Mouse (Mus musculus) kidney, embryonic 14.5 days (tissue): ENCODE measurements around the gene Yod1. TPM values are rescaled to one million over a fixed set of nuclear protein-coding genes. Genes with fewer than 3 reads are reported as not detected.

ENCODE experiments used
- ATAC-seq: fragments of 200-750 bp; cut with Nextera tagmentation; 2 replicates; pipeline ENCODE4 v1.8.0; 2017; ENCODE audit warnings: moderate number of reproducible peaks, mild to moderate bottlenecking, moderate TSS enrichment, moderate library complexity; ENCODE audit not compliant: low FRiP score, low TSS enrichment
- H3K27ac ChIP-seq: fragments of 300-500 bp; sonication (generic); 2 replicates; pipeline ENCODE4 v1.5.1; 2014; ENCODE audit warnings: low read depth, mild to moderate bottlenecking, low read length, moderate library complexity, mixed read lengths
- H3K27me3 ChIP-seq: fragments of 300-500 bp; sonication (generic); 2 replicates; pipeline ENCODE4 v1.6.1; 2014; ENCODE audit warnings: mild to moderate bottlenecking, low read length; ENCODE audit not compliant: control insufficient read depth, insufficient read depth
- H3K36me3 ChIP-seq: fragments of 300-500 bp; sonication (generic); 2 replicates; pipeline ENCODE4 v1.6.1; 2014; ENCODE audit warnings: low read length, mixed read lengths; ENCODE audit not compliant: control insufficient read depth, insufficient read depth
- H3K4me1 ChIP-seq: fragments of 300-500 bp; sonication (generic); 2 replicates; pipeline ENCODE4 v1.6.1; 2014; ENCODE audit warnings: low read length, mixed read lengths; ENCODE audit not compliant: control insufficient read depth, insufficient read depth
- H3K4me2 ChIP-seq: fragments of 300-500 bp; sonication (generic); replicated peaks from 2 replicates; pipeline ENCODE4 v1.6.1; 2014; ENCODE audit warnings: low read depth, mild to moderate bottlenecking, low read length
- H3K4me3 ChIP-seq: fragments of 300-500 bp; sonication (generic); 2 replicates; pipeline ENCODE4 v1.5.1; 2014; ENCODE audit warnings: mild to moderate bottlenecking, low read length
- H3K9ac ChIP-seq: fragments of 300-500 bp; sonication (generic); 2 replicates; pipeline ENCODE4 v1.6.1; 2014; ENCODE audit warnings: low read depth, mild to moderate bottlenecking, low read length, moderate library complexity
- H3K9me3 ChIP-seq: fragments of 300-500 bp; sonication (generic); 2 replicates; pipeline ENCODE4 v1.6.1; 2016; ENCODE audit warnings: low read length; ENCODE audit not compliant: control insufficient read depth
- whole genome bisulfite sequencing: fragments of 180-500 bp; shearing (Covaris S2); extraction: QIAGEN DNeasy Blood & Tissue Kit; methylation state at CpG from one replicate; pipeline ENCODE4 v1.1.7; 2014; 5-methylcytosine and 5-hydroxymethylcytosine counted together
- polyA plus RNA-seq: library from polyadenylated mRNA; unstranded; fragments of >200 nt; fragmentation: Nextera tagmentation; extraction: Ambion mirVana; gene quantifications from 2 replicates; pipeline ENCODE4 v1.2.1, GENCODE M21; 2014

The Yod1 gene
- polyA plus RNA-seq, 1 experiment from 2014 or later, result 11.6 TPM

- no peaks in the 10 kb centered on the region for H3K9me3 ChIP-seq
- 93% methylated on average over 22 of the region's 22 CpGs for WGBS
- H3K4me3 ChIP-seq, result no peak overlapping the region
- peaks cover 8% of the 10 kb centered on the region; the same call in 1 of the 2 replicates for H3K36me3 ChIP-seq
- H3K9ac ChIP-seq, result no peak overlapping the region
- no peaks in the 10 kb centered on the region for H3K4me1 ChIP-seq
- ATAC-seq, result no peak
- H3K27ac ChIP-seq, result no peak overlapping the region
- H3K4me2 ChIP-seq, result no peak overlapping the region
- H3K27me3 ChIP-seq, result no peaks in the 10 kb centered on the region
Observed at GRCm38 (mm10) chr1:130710283-130711080, 6.6 kb upstream of the Yod1 start.

- H3K27ac ChIP-seq, result no peak overlapping the region
- H3K36me3 ChIP-seq, result no peaks in the 10 kb centered on the region; the same call in 1 of the 2 replicates
- H3K4me2 ChIP-seq, result no peak overlapping the region
- H3K9ac ChIP-seq, result no peak overlapping the region
- H3K4me1 ChIP-seq, result peaks cover 4% of the 10 kb centered on the region; the same call in 1 of the 2 replicates
- no peak overlapping the region for H3K4me3 ChIP-seq
- ATAC-seq, result no peak
- H3K27me3 ChIP-seq, result no peaks in the 10 kb centered on the region
- no peaks in the 10 kb centered on the region for H3K9me3 ChIP-seq
- WGBS, result 81% methylated on average over 4 of the region's 4 CpGs
Observed at GRCm38 (mm10) chr1:130714046-130714445, 3.1 kb upstream of the Yod1 start.

GRCm38 (mm10) chr1:130715561-130716217 lies 1.4 kb upstream of the Yod1 start, which contains the start of gene Gm29427:
Gm29427 (minus strand) TSS chr1:130715799.
- WGBS, result 0% methylated on average over 36 of the region's 38 CpGs
- Histone ChIP-seq H3K27me3 (no peaks in the 10 kb centered on the region), H3K9me3 (no peaks in the 10 kb centered on the region), H3K27ac (peak within 1 kb of the TSS; percentile 48; the same call in 1 of the 2 replicates), H3K4me3 (peak within 1 kb of the TSS; percentile 54), H3K4me2 (peak within 1 kb of the TSS; percentile 96), H3K36me3 (peaks cover 5% of the 10 kb centered on the region; the same call in 1 of the 2 replicates), H3K4me1 (peaks cover 4% of the 10 kb centered on the region; the same call in 1 of the 2 replicates), H3K9ac (peak within 1 kb of the TSS; percentile 68)
- ATAC-seq, result peak; percentile 94

GRCm38 (mm10) chr1:130716218-130716512 lies 962 bp upstream of the Yod1 start:
- 0% methylated on average over 3 of the region's 3 CpGs for WGBS
- peak overlapping the region; percentile 54 for H3K4me3 ChIP-seq

GRCm38 (mm10) chr1:130716513-130717290 lies 425 bp upstream of the Yod1 start:
- Histone ChIP-seq H3K4me2 (peak overlapping the region; percentile 96), H3K4me1 (peaks cover 4% of the 10 kb centered on the region; the same call in 1 of the 2 replicates), H3K4me3 (peak overlapping the region; percentile 54), H3K27me3 (no peaks in the 10 kb centered on the region), H3K27ac (peak overlapping the region; percentile 48), H3K36me3 (peaks cover 5% of the 10 kb centered on the region; the same call in 1 of the 2 replicates), H3K9ac (peak overlapping the region; percentile 68), H3K9me3 (no peaks in the 10 kb centered on the region)
- ATAC-seq, result no peak; the same call in none of the 2 replicates
- WGBS, result under 1% methylated on average over 42 of the region's 42 CpGs

More at GRCm38 (mm10) chr1:130716218-130716512, 962 bp upstream of the Yod1 start:
- Histone ChIP-seq H3K9ac (peak overlapping the region; percentile 68), H3K27ac (peak overlapping the region; percentile 48; the same call in 1 of the 2 replicates), H3K36me3 (peaks cover 5% of the 10 kb centered on the region; the same call in 1 of the 2 replicates), H3K4me1 (peaks cover 4% of the 10 kb centered on the region; the same call in 1 of the 2 replicates), H3K4me2 (peak overlapping the region; percentile 96), H3K27me3 (no peaks in the 10 kb centered on the region), H3K9me3 (no peaks in the 10 kb centered on the region)
- ATAC-seq, result peak; percentile 8

GRCm38 (mm10) chr1:130724206-130724605 lies 7.1 kb downstream of the Yod1 start:
- Histone ChIP-seq H3K4me2 (no peak overlapping the region), H3K9me3 (no peaks in the 10 kb centered on the region), H3K4me1 (no peaks in the 10 kb centered on the region), H3K9ac (no peak overlapping the region), H3K27me3 (no peaks in the 10 kb centered on the region), H3K36me3 (peaks cover 5% of the 10 kb centered on the region; the same call in 1 of the 2 replicates), H3K4me3 (no peak overlapping the region), H3K27ac (no peak overlapping the region)
- WGBS, result 92% methylated on average over 5 of the region's 5 CpGs
- ATAC-seq, result no peak

- no peaks in the 10 kb centered on the region for H3K36me3 ChIP-seq
- H3K9ac ChIP-seq, result no peak overlapping the region
- H3K27ac ChIP-seq, result no peak overlapping the region
- H3K4me2 ChIP-seq, result no peak overlapping the region
- ATAC-seq, result no peak
- no peak overlapping the region for H3K4me3 ChIP-seq
- 91% methylated on average over 2 of the region's 2 CpGs for WGBS
- H3K4me1 ChIP-seq, result peaks cover under 1% of the 10 kb centered on the region; the same call in 1 of the 2 replicates
- H3K27me3 ChIP-seq, result no peaks in the 10 kb centered on the region
- no peaks in the 10 kb centered on the region for H3K9me3 ChIP-seq
Observed at GRCm38 (mm10) chr1:130726396-130726795, 9.3 kb downstream of the Yod1 start.

GRCm38 (mm10) chr1:130728070-130728469 lies 10.9 kb downstream of the Yod1 start:
- Histone ChIP-seq H3K4me1 (peaks cover 3% of the 10 kb centered on the region; the same call in 1 of the 2 replicates), H3K4me2 (no peak overlapping the region), H3K4me3 (no peak overlapping the region), H3K9ac (no peak overlapping the region), H3K27ac (no peak overlapping the region), H3K36me3 (no peaks in the 10 kb centered on the region), H3K9me3 (no peaks in the 10 kb centered on the region), H3K27me3 (no peaks in the 10 kb centered on the region)
- no peak for ATAC-seq
- WGBS, result 62% methylated on average over 1 of the region's 1 CpGs
